Comparison of ENCODE assay signal across 8 mouse cellular contexts in the genomic region with DNA sequence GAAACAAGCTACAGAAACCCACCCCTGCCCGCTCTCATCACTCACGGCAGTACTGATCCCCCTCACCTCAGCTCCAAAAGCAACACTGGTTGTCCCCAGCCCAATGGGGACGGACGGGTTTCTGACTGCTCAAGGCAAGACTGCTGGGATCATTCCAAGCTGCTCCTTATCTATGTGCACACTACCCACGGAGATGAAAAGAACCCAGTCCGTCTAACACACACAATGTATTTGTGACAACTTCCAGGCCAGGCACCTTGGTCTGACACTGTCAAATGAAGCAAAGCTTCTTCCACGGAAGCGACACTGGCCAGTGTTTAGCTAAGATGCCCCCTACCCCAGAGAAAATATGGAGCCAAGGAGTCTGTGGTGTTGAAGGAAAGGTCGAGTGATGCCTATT. TPM values are rescaled to one million over a fixed set of nuclear protein-coding genes. Genes with fewer than 3 reads are reported as not detected.
DNase-seq lines count a peak whose midpoint lies in the region; ATAC-seq and TF ChIP-seq lines count a peak whose summit lies in the region.

No protein-coding gene starts in this region.

- no peak overlapping the region for H3K27ac ChIP-seq in kidney, embryonic 15.5 days
- no peak overlapping the region for H3K27ac ChIP-seq in embryonic facial prominence, embryonic 13.5 days
- H3K27ac ChIP-seq in hindbrain, embryonic 15.5 days (replicated peaks), result no peak overlapping the region; the same call in none of the 2 replicates
- H3K27ac ChIP-seq in midbrain, postnatal 0 days (ENCODE audit: low read depth, low read length), result no peak overlapping the region

- DNase-seq in kidney, postnatal 4 days, result no peak
- DNase-seq in midbrain, postnatal 0 days (ENCODE audit: low spot score), result no peak
- no peak for DNase-seq in left cerebral cortex, postnatal 25 days (ENCODE audit: low spot score in 2 of 2)
- DNase-seq in layer of hippocampus, postnatal 10 days (ENCODE audit: low spot score in 2 of 2), result no peak
- DNase-seq in lung, postnatal 25 days (ENCODE audit: low spot score), result no peak

- peak overlapping the region; percentile 89 for H3K4me2 ChIP-seq in kidney, embryonic 15.5 days
- H3K4me2 ChIP-seq in embryonic facial prominence, embryonic 13.5 days, result peak overlapping the region; percentile 96
- H3K4me2 ChIP-seq in hindbrain, embryonic 15.5 days, result peak overlapping the region; percentile 90
- H3K4me2 ChIP-seq in midbrain, postnatal 0 days (ENCODE audit: low read depth, low read length, poor library complexity, severe bottlenecking), result peak overlapping the region; percentile 90

- no peaks in the 10 kb centered on the region for H3K27me3 ChIP-seq in kidney, embryonic 15.5 days
- H3K27me3 ChIP-seq in embryonic facial prominence, embryonic 13.5 days, result no peaks in the 10 kb centered on the region
- no peaks in the 10 kb centered on the region for H3K27me3 ChIP-seq in hindbrain, embryonic 15.5 days
- no peaks in the 10 kb centered on the region for H3K27me3 ChIP-seq in midbrain, postnatal 0 days (ENCODE audit: insufficient read depth, low read length)

- peaks cover 39% of the 10 kb centered on the region for H3K36me3 ChIP-seq in kidney, embryonic 15.5 days
- peaks cover 33% of the 10 kb centered on the region for H3K36me3 ChIP-seq in embryonic facial prominence, embryonic 13.5 days
- H3K36me3 ChIP-seq in hindbrain, embryonic 15.5 days, result peaks cover 30% of the 10 kb centered on the region
- peaks cover 25% of the 10 kb centered on the region for H3K36me3 ChIP-seq in midbrain, postnatal 0 days (ENCODE audit: insufficient read depth, low read length)

- intact Hi-C loops in left cerebral cortex, postnatal 25 days (cut with DNase I), result loop anchor here (5.0 kb wide), 1 partner anchor 217 kb away; a partner anchor contains a TSS

- peaks cover 37% of the 10 kb centered on the region for H3K4me1 ChIP-seq in kidney, embryonic 15.5 days
- H3K4me1 ChIP-seq in embryonic facial prominence, embryonic 13.5 days, result peaks cover 28% of the 10 kb centered on the region
- H3K4me1 ChIP-seq in hindbrain, embryonic 15.5 days (replicated peaks), result peaks cover 55% of the 10 kb centered on the region
- peaks cover 13% of the 10 kb centered on the region; the same call in 1 of the 2 replicates for H3K4me1 ChIP-seq in midbrain, postnatal 0 days (ENCODE audit: insufficient read depth, low read length)

- peak overlapping the region; percentile 10; the same call in 1 of the 2 replicates for H3K9ac ChIP-seq in kidney, embryonic 15.5 days
- peak overlapping the region; percentile 98 for H3K9ac ChIP-seq in embryonic facial prominence, embryonic 13.5 days
- peak overlapping the region; percentile 99 for H3K9ac ChIP-seq in hindbrain, embryonic 15.5 days
- peak overlapping the region; percentile 98 for H3K9ac ChIP-seq in midbrain, postnatal 0 days (replicated peaks; ENCODE audit: low read length, poor library complexity, severe bottlenecking)

- no peak for TF ChIP-seq CTCF in midbrain, postnatal 0 days (IDR thresholded peaks at IDR 0.05)

- no peaks in the 10 kb centered on the region for H3K9me3 ChIP-seq in kidney, embryonic 15.5 days (replicated peaks)
- H3K9me3 ChIP-seq in embryonic facial prominence, embryonic 13.5 days, result no peaks in the 10 kb centered on the region
- no peaks in the 10 kb centered on the region for H3K9me3 ChIP-seq in hindbrain, embryonic 15.5 days
- H3K9me3 ChIP-seq in midbrain, postnatal 0 days (ENCODE audit: low read length), result no peaks in the 10 kb centered on the region

- WGBS in kidney, embryonic 15.5 days, result 36% methylated on average over 9 of the region's 9 CpGs
- WGBS in embryonic facial prominence, embryonic 13.5 days, result 47% methylated on average over 9 of the region's 9 CpGs
- 17% methylated on average over 9 of the region's 9 CpGs for WGBS in hindbrain, embryonic 15.5 days
- WGBS in midbrain, postnatal 0 days, result 23% methylated on average over 9 of the region's 9 CpGs

- no peak for ATAC-seq in kidney, embryonic 15.5 days (replicated peaks; ENCODE audit: low FRiP score)
- ATAC-seq in embryonic facial prominence, embryonic 13.5 days (ENCODE audit: insufficient number of reproducible peaks, insufficient read depth, low FRiP score, low TSS enrichment, low read depth), result no peak
- ATAC-seq in hindbrain, embryonic 15.5 days (ENCODE audit: low FRiP score, low read depth), result no peak
- no peak for ATAC-seq in midbrain, postnatal 0 days (ENCODE audit: low FRiP score)

- H3K4me3 ChIP-seq in kidney, embryonic 15.5 days (replicated peaks), result peak overlapping the region; percentile 88
- peak overlapping the region; percentile 100 for H3K4me3 ChIP-seq in embryonic facial prominence, embryonic 13.5 days
- H3K4me3 ChIP-seq in hindbrain, embryonic 15.5 days, result peak overlapping the region; percentile 98
- peak overlapping the region; percentile 100 for H3K4me3 ChIP-seq in midbrain, postnatal 0 days (ENCODE audit: low read depth, low read length)

RNA-seq across cellular contexts. Expression of a gene that starts 1.7 kb away (rescaled TPM):
- polyA plus RNA-seq in kidney, embryonic 15.5 days (2015; fragmentation: Nextera tagmentation; extraction: Ambion mirVana), result 22.9 and 25.0 TPM in 2 replicates
- polyA plus RNA-seq in embryonic facial prominence, embryonic 13.5 days (2015; fragmentation: Nextera tagmentation; extraction: Ambion mirVana), result 20.8 and 23.3 TPM in 2 replicates
- 66.8 TPM in 2 replicates for polyA plus RNA-seq in hindbrain, embryonic 15.5 days (2015; fragmentation: Nextera tagmentation; extraction: Ambion mirVana)
- 72.1 and 89.8 TPM in 2 replicates for total RNA-seq in midbrain, postnatal 0 days (2014; rRNA removed)
- 54.5 and 56.8 TPM in 2 replicates for polyA plus RNA-seq in midbrain, postnatal 0 days (2015; fragmentation: Nextera tagmentation; extraction: Ambion mirVana)
- 100 to 1,000 TPM; 580 to 594 TPM for total RNA-seq in left cerebral cortex, postnatal 25 days (2021)
- total RNA-seq in layer of hippocampus, postnatal 10 days (2021), result 100 to 1,000 TPM; 368 to 386 TPM

Comparison
In these comparisons a context has a peak if more than half of its experiments do, and no peak if none do; other contexts are left out.
1. H3K9ac ChIP-seq: peak in every context shown above with its lines; median percentile 99 in hindbrain, embryonic 15.5 days; 98 in embryonic facial prominence, embryonic 13.5 days; 98 in midbrain, postnatal 0 days; 10 in kidney, embryonic 15.5 days.